Mouse (Mus musculus) midbrain, embryonic 14.5 days (tissue): ENCODE results near the gene Pbld2. TPM values are rescaled to one million over a fixed set of nuclear protein-coding genes. Genes with fewer than 3 reads are reported as not detected.

ENCODE experiments used
- ATAC-seq: fragments of 200-750 bp; cut with Nextera tagmentation; 2 replicates; pipeline ENCODE4 v1.8.0; 2017; ENCODE audit warnings: moderate number of reproducible peaks, moderate library complexity; ENCODE audit not compliant: low FRiP score, low TSS enrichment
- DNase-seq: peaks from one replicate; pipeline ENCODE4 v3.0.0-alpha.2; 2015
- H3K27ac ChIP-seq: fragments of 300-500 bp; sonication (generic); replicated peaks from 2 replicates; pipeline ENCODE4 v1.5.1; 2014; ENCODE audit warnings: mild to moderate bottlenecking, low read depth, low read length, moderate library complexity
- H3K27me3 ChIP-seq: fragments of 300-500 bp; sonication (generic); 2 replicates; pipeline ENCODE4 v1.6.1; 2014; ENCODE audit warnings: low read length, control low read depth, mixed read lengths; ENCODE audit not compliant: control insufficient read depth, insufficient read depth
- H3K36me3 ChIP-seq: fragments of 300-500 bp; sonication (generic); 2 replicates; pipeline ENCODE4 v1.6.1; 2014; ENCODE audit warnings: low read length, control low read depth; ENCODE audit not compliant: control insufficient read depth, insufficient read depth
- H3K4me1 ChIP-seq: fragments of 300-500 bp; sonication (generic); 2 replicates; pipeline ENCODE4 v1.6.1; 2014; ENCODE audit warnings: mild to moderate bottlenecking, antibody characterized with exemption, low read length, control low read depth; ENCODE audit not compliant: control insufficient read depth, insufficient read depth
- H3K4me2 ChIP-seq: fragments of 300-500 bp; sonication (generic); 2 replicates; pipeline ENCODE4 v1.6.1; 2014; ENCODE audit warnings: mild to moderate bottlenecking, low read length, moderate library complexity
- H3K4me3 ChIP-seq: fragments of 300-500 bp; sonication (generic); replicated peaks from 2 replicates; pipeline ENCODE4 v1.5.1; 2014; ENCODE audit warnings: low read depth, low read length
- H3K9ac ChIP-seq: fragments of 300-500 bp; sonication (generic); replicated peaks from 2 replicates; pipeline ENCODE4 v1.6.1; 2014; ENCODE audit warnings: mild to moderate bottlenecking, low read length, moderate library complexity
- H3K9me3 ChIP-seq: fragments of 300-500 bp; sonication (generic); 2 replicates; pipeline ENCODE4 v1.6.1; 2016; ENCODE audit warnings: low read length, control low read depth, mixed read lengths; ENCODE audit not compliant: control insufficient read depth
- WGBS: fragments of 180-500 bp; shearing (Covaris S2); extraction: QIAGEN DNeasy Blood & Tissue Kit; methylation state at CpG from one replicate; pipeline ENCODE4 v1.1.7; 2014; 5-methylcytosine and 5-hydroxymethylcytosine counted together
- polyA plus RNA-seq: library from polyadenylated mRNA; unstranded; fragments of >200 nt; fragmentation: Nextera tagmentation; extraction: Ambion mirVana; gene quantifications from 2 replicates; pipeline ENCODE4 v1.2.1, GENCODE M21; 2014

Gene Pbld2
- 0.79 and 0.89 TPM in 2 replicates for polyA plus RNA-seq

GRCm38 (mm10) chr10:63023749-63024579 is at the start of gene Pbld2, which contains the start of gene Hnrnph3:
Pbld2 (plus strand) TSS chr10:63024315.
Hnrnph3 (minus strand) TSS chr10:63024217.
- ATAC-seq = peak; percentile 96
- Histone ChIP-seq H3K4me1 (peaks cover 56% of the 10 kb centered on the region), H3K4me3 (peak within 1 kb of the TSS; percentile 94), H3K27ac (peak within 1 kb of the TSS; percentile 100), H3K27me3 (no peaks in the 10 kb centered on the region), H3K9me3 (no peaks in the 10 kb centered on the region), H3K36me3 (no peaks in the 10 kb centered on the region), H3K9ac (peak within 1 kb of the TSS; percentile 100), H3K4me2 (peak within 1 kb of the TSS; percentile 83)
- peak; percentile 99 for DNase-seq
- WGBS = under 1% methylated on average over 58 of the region's 69 CpGs

- Histone ChIP-seq H3K9me3 (no peaks in the 10 kb centered on the region), H3K27ac (peak overlapping the region; percentile 91), H3K4me3 (peak overlapping the region; percentile 97), H3K27me3 (no peaks in the 10 kb centered on the region), H3K36me3 (peaks cover 25% of the 10 kb centered on the region), H3K4me1 (peaks cover 15% of the 10 kb centered on the region; the same call in 1 of the 2 replicates), H3K9ac (peak overlapping the region; percentile 98), H3K4me2 (peak overlapping the region; percentile 64)
- ATAC-seq (peak; percentile 4; the same call in 1 of the 2 replicates), DNase-seq (no peak)
- WGBS = 5% methylated on average over 10 of the region's 10 CpGs
Measured at GRCm38 (mm10) chr10:62979667-62980038, 44.5 kb upstream of the Pbld2 start.

- ATAC-seq (peak; percentile 94), DNase-seq (peak; percentile 94)
- Histone ChIP-seq H3K4me3 (peak within 1 kb of the TSS; percentile 97), H3K4me1 (peaks cover 15% of the 10 kb centered on the region; the same call in 1 of the 2 replicates), H3K4me2 (peak within 1 kb of the TSS; percentile 64), H3K36me3 (peaks cover 31% of the 10 kb centered on the region), H3K9ac (peak within 1 kb of the TSS; percentile 98), H3K27ac (peak within 1 kb of the TSS; percentile 91), H3K9me3 (no peaks in the 10 kb centered on the region), H3K27me3 (no peaks in the 10 kb centered on the region)
- under 1% methylated on average over 77 of the region's 77 CpGs for WGBS
Measured at GRCm38 (mm10) chr10:62980039-62980954, 43.8 kb upstream of the Pbld2 start, which contains the start of gene Rufy2. Rufy2 (plus strand) TSS chr10:62980223.

DNA sequence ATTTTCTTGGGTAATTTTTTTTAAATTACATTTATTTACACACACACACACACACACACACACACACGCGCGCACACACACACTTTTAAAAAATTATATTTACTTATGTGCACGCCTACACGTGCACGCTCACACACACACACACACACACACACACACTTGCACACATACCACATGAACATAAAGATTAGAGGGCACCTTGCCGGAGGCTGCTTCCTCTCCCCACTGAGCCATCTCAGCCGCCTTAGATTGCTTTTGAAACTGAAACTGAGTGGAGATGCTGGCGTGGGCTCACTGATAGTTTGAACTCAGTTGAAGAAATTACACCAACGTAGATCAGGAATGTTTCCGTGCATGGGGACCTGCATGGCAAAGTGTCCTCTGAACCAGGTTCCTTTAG is 40.0 kb upstream of the Pbld2 start:
- Histone ChIP-seq H3K27ac (no peak overlapping the region), H3K9me3 (no peaks in the 10 kb centered on the region), H3K27me3 (no peaks in the 10 kb centered on the region), H3K9ac (no peak overlapping the region), H3K36me3 (peaks cover 60% of the 10 kb centered on the region), H3K4me3 (no peak overlapping the region), H3K4me1 (peaks cover 15% of the 10 kb centered on the region; the same call in 1 of the 2 replicates), H3K4me2 (no peak overlapping the region)
- 96% methylated on average over 11 of the region's 11 CpGs for WGBS
- DNase-seq = no peak
- ATAC-seq = no peak

DNA sequence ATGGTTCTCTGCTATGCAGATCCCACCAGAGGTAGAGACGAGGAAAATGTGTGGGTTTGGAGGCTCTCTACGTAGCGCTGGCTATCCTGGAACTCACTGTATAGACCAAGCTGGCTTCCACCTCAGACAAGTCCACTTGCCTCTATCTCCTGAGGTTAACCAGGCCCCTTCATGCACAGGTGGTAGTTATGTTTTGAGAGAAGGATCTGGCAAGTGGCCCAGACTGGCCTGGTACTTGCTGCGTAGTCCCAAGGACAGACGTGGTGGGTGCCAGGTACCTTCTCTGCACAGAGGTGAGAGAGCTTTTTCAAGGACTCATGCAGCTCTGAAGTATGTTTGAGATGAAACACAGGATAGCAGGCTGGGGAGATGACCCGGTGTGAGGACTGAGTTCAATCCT is 39.6 kb upstream of the Pbld2 start:
- H3K9me3 ChIP-seq = no peaks in the 10 kb centered on the region
- H3K4me1 ChIP-seq = peaks cover 13% of the 10 kb centered on the region; the same call in 1 of the 2 replicates
- H3K27me3 ChIP-seq = no peaks in the 10 kb centered on the region
- no peak overlapping the region for H3K9ac ChIP-seq
- peaks cover 64% of the 10 kb centered on the region for H3K36me3 ChIP-seq
- ATAC-seq (no peak), DNase-seq (no peak)
- 96% methylated on average over 6 of the region's 6 CpGs for WGBS
- no peak overlapping the region for H3K4me3 ChIP-seq
- H3K4me2 ChIP-seq = no peak overlapping the region
- no peak overlapping the region for H3K27ac ChIP-seq

DNA sequence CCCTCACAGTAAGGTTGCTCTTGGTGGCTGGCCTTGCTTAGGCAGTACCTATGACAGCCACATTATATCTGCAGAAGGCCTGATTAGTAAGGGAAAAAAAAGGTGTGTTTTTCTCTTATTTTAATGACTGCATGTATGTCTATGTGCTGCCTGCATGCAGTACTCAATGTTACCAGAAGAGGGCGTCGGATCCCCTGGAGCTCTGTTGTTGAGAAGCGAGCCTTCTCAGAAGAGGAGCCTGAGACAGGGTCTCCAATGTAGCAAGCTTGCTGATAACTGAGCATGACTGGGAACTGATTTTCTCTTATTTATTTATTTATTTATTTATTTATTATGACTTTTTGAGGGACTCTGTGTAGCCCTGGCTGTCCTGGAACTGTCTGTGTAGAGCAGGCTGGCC is 36.8 kb upstream of the Pbld2 start:
- WGBS = 24% methylated on average over 3 of the region's 3 CpGs
- H3K4me3 ChIP-seq = no peak overlapping the region
- no peak overlapping the region for H3K4me2 ChIP-seq
- ATAC-seq (no peak), DNase-seq (peak; percentile 62)
- no peak overlapping the region for H3K9ac ChIP-seq
- H3K27ac ChIP-seq = no peak overlapping the region
- no peaks in the 10 kb centered on the region for H3K4me1 ChIP-seq
- peaks cover 88% of the 10 kb centered on the region for H3K36me3 ChIP-seq
- H3K27me3 ChIP-seq = no peaks in the 10 kb centered on the region
- no peaks in the 10 kb centered on the region for H3K9me3 ChIP-seq

DNA sequence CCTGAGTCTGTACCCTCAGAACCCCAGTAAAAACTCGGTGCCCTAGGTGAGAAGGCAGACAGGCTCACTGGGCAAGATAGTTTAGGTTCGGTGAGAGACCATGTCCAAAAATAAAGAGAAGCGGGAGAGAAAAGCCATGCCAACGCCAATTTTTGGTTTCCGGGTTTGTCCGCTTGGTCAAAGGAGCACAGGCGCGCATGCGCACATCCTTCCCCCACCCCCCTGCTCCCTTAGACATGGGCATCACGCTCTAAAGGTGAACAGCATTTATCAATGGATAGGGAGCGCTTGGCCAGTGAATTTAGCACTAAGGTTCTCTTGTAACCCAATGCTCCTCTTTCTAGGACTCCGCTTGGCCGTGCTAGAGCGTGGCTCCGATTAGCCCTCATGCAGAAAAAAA is 33.5 kb upstream of the Pbld2 start:
- 94% methylated on average over 15 of the region's 15 CpGs for WGBS
- H3K27me3 ChIP-seq = no peaks in the 10 kb centered on the region
- no peak for ATAC-seq

DNA sequence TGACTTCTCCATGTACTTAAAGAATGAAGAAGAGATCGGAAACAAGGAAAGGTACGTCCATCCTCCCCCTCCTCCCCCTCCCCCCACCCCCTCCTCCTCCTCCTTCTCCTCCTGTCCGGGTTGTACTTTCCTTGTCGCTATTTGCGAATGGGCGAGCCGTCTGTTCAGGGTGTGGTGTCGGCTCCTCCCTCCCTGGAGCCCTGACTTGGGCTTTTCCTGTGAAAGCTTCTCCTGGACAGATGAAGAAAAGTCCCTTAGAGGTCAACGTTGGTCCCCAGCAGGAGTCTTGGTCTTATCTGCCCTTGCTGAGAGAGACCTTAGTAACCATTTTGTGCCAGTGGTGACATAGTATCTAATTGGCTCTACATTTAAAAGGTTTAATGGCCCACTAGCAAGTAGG is 30.1 kb upstream of the Pbld2 start:
- H3K27ac ChIP-seq = no peak overlapping the region
- no peaks in the 10 kb centered on the region for H3K9me3 ChIP-seq
- peaks cover 93% of the 10 kb centered on the region for H3K36me3 ChIP-seq
- 84% methylated on average over 7 of the region's 9 CpGs for WGBS
- H3K9ac ChIP-seq = no peak overlapping the region
- ATAC-seq = no peak
- no peaks in the 10 kb centered on the region for H3K27me3 ChIP-seq
- no peak overlapping the region for H3K4me3 ChIP-seq
- no peaks in the 10 kb centered on the region for H3K4me1 ChIP-seq
- H3K4me2 ChIP-seq = no peak overlapping the region
- DNase-seq = no peak

More for the DNA sequence above, 33.5 kb upstream of the Pbld2 start:
- no peaks in the 10 kb centered on the region for H3K9me3 ChIP-seq
- H3K4me1 ChIP-seq = no peaks in the 10 kb centered on the region
- no peak overlapping the region for H3K4me2 ChIP-seq
- H3K4me3 ChIP-seq = no peak overlapping the region
- H3K27ac ChIP-seq = no peak overlapping the region
- DNase-seq = no peak
- H3K36me3 ChIP-seq = peaks cover 88% of the 10 kb centered on the region
- no peak overlapping the region for H3K9ac ChIP-seq
